Mouse (Mus musculus): ENCODE measurements around the gene Cnn3.
A peak's percentile ranks its signal among the peaks of the same experiment; 100 is the strongest.

Gene Cnn3

DNA sequence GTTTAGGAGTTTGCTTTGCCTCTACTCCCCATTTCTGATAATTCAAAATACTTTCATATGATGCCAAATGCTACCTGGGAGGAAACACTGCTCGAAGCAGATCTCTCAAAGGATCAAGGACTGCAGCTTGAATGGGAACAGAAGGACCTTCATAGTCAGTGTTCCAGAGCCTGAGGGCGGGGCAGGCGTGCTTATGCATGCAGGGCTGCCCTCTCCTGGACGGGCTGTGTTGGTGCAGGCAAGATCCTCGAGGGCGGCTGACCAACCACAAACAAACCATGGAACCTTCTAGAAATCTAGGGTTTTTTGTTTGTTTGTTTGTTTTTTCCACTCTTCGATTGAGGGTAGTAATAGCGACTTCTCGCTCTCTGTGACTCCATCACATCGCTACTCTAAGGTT lies 73.9 kb downstream of the Cnn3 start:
- peak; percentile 84 for DNase-seq

DNA sequence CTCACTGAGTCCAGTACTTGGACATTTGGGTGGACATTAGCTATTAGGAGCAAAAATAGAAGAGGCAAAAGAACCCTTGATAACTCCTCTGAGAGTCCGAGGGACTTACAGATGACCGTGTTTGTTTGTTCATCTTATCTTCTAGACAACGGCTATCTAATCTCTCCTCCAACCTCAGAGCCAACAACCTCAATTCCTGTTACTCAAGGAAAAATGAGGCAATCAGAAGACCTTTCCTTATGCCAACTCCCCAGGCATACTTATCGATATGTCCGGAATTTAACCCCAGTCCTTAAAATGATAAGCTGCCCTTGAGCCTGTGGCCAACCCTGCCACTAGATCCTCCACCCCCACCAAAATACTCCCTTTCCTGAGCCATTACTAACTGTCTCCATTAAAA lies 74.4 kb downstream of the Cnn3 start:
- no peak for DNase-seq

DNA sequence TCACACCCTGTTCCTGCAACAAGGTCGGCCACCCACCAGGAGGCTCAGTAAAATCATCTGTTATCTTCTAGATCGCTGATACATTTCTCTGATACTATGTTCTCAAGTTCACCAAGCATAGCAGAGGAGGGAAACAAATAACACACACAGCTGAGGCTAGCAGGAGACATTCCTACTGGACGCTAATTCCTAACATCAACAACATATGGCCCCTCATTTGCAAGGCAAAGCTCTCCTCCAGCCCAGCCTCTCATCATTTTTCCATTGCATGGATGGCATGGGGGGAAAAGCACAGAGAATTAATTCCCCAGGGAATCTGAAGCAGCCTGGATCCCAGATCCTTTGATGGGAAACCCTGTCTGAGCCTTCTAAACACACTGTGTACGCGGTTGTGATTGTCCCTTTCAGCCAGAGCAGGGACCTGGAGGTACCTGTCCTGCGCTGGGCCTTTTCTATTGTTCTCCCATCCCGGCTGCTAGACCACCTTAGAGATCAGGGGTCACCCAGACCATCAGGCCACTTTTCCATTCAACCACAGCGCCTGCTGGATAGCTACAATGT lies 78.7 kb downstream of the Cnn3 start:
- no peak for DNase-seq

DNA sequence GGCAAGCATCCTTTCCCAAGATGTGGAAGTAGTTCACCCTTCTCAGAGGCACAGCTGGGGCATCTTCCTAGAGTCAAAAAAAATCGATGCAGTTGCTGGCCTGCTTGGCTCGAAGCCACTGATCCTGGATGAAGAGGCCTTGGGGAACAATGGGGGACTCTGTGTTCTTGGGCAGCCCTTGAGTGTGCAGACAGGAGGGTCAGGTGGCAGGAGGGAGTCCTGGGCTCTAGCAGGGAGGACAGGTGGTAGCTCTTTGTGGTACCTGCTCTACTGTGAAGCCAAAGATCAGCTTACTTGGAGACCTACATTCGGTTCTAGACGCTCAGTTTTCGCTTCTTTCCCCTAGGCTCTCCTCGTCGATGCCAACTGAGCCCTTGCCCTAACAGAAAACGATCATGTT lies 79.9 kb downstream of the Cnn3 start:
- no peak for DNase-seq

DNA sequence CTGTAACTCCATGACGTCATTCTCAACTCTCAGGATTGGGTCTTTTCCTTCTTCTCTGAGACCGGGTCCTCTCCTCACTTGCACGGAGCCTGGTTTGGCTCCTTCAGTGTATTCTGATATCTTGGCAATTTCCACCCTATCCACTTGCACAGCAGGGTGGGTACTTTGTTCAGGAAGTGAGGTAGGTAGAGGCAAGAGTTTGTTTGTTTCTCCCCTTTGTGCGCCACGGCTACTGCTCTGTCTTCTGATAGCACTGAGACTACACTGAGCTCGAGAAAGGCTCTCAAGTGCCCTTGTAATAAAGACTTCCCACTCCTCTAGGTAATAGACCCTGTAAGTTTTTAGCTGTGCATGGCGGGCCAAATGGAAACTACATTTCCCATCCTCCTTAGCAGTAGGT lies 80.5 kb downstream of the Cnn3 start:
- no peak for DNase-seq

DNA sequence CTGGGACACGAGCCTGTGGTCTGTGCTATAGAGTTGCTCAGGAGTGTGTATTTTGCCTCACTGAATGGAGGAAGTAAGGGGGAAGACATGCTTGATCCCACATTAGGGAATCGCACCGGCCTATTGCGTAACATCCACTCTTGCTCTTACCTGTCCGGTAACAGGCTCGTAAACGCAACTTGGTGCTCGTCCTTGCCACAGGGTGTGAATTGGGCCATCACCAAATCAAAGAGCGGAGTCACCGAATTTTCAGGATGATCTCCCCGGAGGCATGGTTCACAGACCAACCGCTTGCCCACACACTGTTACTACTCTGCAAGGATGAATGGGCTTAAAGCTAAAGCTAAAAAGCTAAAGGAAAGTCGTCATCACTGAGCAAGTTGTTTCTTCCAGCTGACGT lies 81.4 kb downstream of the Cnn3 start:
- no peak for DNase-seq
